Mouse (Mus musculus): ENCODE measurements around the gene Aplnr. TPM values are rescaled to one million over a fixed set of nuclear protein-coding genes. Genes with fewer than 3 reads are reported as not detected.

Aplnr gene
- polyA plus RNA-seq, 1 experiment from 2014 or later, result 30.0 TPM

GRCm38 (mm10) chr2:85187582-85188151, 51.6 kb downstream of the Aplnr start:
- WGBS, result 91% methylated on average over 6 of the region's 6 CpGs
- Histone ChIP-seq H3K36me3 (ENCODE audit: control insufficient read depth, insufficient read depth, low read length) (no peaks in the 10 kb centered on the region), H3K4me3 (ENCODE audit: low read depth, low read length) (no peak overlapping the region), H3K27ac (ENCODE audit: low read depth, low read length) (no peak overlapping the region), H3K4me1 (replicated peaks; ENCODE audit: control insufficient read depth, insufficient read depth, low read length) (no peaks in the 10 kb centered on the region), H3K9ac (ENCODE audit: low read length) (no peak overlapping the region), H3K27me3 (ENCODE audit: control insufficient read depth, insufficient read depth, low read length) (no peaks in the 10 kb centered on the region), H3K9me3 (ENCODE audit: control insufficient read depth, low read length) (no peaks in the 10 kb centered on the region), H3K4me2 (ENCODE audit: low read depth, low read length, severe bottlenecking) (no peak overlapping the region)
- DNase-seq (ENCODE audit: low spot score), result no peak
- no peak for ATAC-seq (replicated peaks; ENCODE audit: low FRiP score)

Other genes starting within 250 kb of the Aplnr start
- gene Rtn4rl2, start 249.5 kb upstream of the Aplnr start, polyA plus RNA-seq (2014; fragmentation: Nextera tagmentation; extraction: Ambion mirVana), result 5.2 and 6.5 TPM in 2 replicates
- 18.0 and 18.2 TPM in 2 replicates for gene Slc43a3, start 199.6 kb upstream of the Aplnr start, polyA plus RNA-seq (2014; fragmentation: Nextera tagmentation; extraction: Ambion mirVana)
- gene Prg2, start 155.8 kb upstream of the Aplnr start, polyA plus RNA-seq (2014; fragmentation: Nextera tagmentation; extraction: Ambion mirVana), result not detected in 2 replicates
- not detected in 2 replicates for gene Prg3, start 148.0 kb upstream of the Aplnr start, polyA plus RNA-seq (2014; fragmentation: Nextera tagmentation; extraction: Ambion mirVana)
- gene Ssrp1, start 99.0 kb upstream of the Aplnr start, polyA plus RNA-seq (2014; fragmentation: Nextera tagmentation; extraction: Ambion mirVana), result 375 and 413 TPM in 2 replicates
- 1.6 and 1.9 TPM in 2 replicates for gene P2rx3, start 98.8 kb upstream of the Aplnr start, polyA plus RNA-seq (2014; fragmentation: Nextera tagmentation; extraction: Ambion mirVana)
- 10.0 and 10.2 TPM in 2 replicates for gene Tnks1bp1, start 88.2 kb upstream of the Aplnr start, polyA plus RNA-seq (2014; fragmentation: Nextera tagmentation; extraction: Ambion mirVana)
- gene Lrrc55, start 61.0 kb downstream of the Aplnr start, polyA plus RNA-seq (2014; fragmentation: Nextera tagmentation; extraction: Ambion mirVana), result 0.81 and 0.87 TPM in 2 replicates
- not detected in 2 replicates for gene Olfr987, start 203.1 kb downstream of the Aplnr start, polyA plus RNA-seq (2014; fragmentation: Nextera tagmentation; extraction: Ambion mirVana)
- not detected in 2 replicates for gene Olfr988, start 227.0 kb downstream of the Aplnr start, polyA plus RNA-seq (2014; fragmentation: Nextera tagmentation; extraction: Ambion mirVana)